Mouse (Mus musculus) Patski (cell line): ENCODE measurements around the gene Gm1113. TPM values are rescaled to one million over a fixed set of nuclear protein-coding genes. Genes with fewer than 3 reads are reported as not detected.

ENCODE experiments used
- ATAC-seq: fragments of 100-300 bp; one replicate; pipeline ENCODE4 v1.8.0; 2021
- CTCF ChIA-PET: fragments of 350-600 bp; sonication (Branson Sonifier 250); formaldehyde crosslinking; loops from one replicate; lab custom pipeline; 2022; ENCODE audit warnings: inconsistent platforms; lab: Charles Lee
- POLR2A ChIA-PET: fragments of 350-600 bp; sonication (Branson Sonifier 250); formaldehyde crosslinking; loops from one replicate; lab custom pipeline; 2022; ENCODE audit warnings: antibody characterized with exemption, inconsistent platforms; lab: Charles Lee
- DNase-seq: peaks from one replicate; pipeline ENCODE4 v3.0.0-alpha.2; 2011; ENCODE audit warnings: low read depth, low spot score
- H3K27me3 ChIP-seq: fragments of 371-371 bp; one replicate; pipeline ENCODE4 v1.5.1; 2021
- CTCF ChIP-seq: fragments of 100-300 bp; IDR thresholded peaks from one replicate; pipeline ENCODE4 v1.5.1; 2021
- in situ Hi-C: fragments of 300-500 bp; cut with MboI; formaldehyde crosslinking; loops from 3 replicates; pipeline ENCODE4 v1.11.1; 2018; ENCODE audit warnings: low pct_unique_long_range_greater_than_20kb, mixed read lengths
- polyA plus RNA-seq: library from polyadenylated mRNA; unstranded; gene quantifications from one replicate; pipeline ENCODE4 v1.2.3, GENCODE M21; 2021

The Gm1113 gene
- polyA plus RNA-seq, result not detected

- DNase-seq (no peak), ATAC-seq (no peak)
- POLR2A ChIA-PET, result no interaction called here
- CTCF ChIA-PET, result interaction anchor here (1.2 kb wide), 1 partner anchor 17 kb away, joined by 3 read pairs; no protein-coding TSS in a partner anchor
- TF ChIP-seq CTCF, result no peak
- no peaks in the 10 kb centered on the region for H3K27me3 ChIP-seq
- in situ Hi-C loops, result no loop called here
These were observed at the start of gene Gm1113 for GRCm38 (mm10) chr9:35518169-35518568. Gene Gm1113, minus strand, starts transcription at chr9:35518269.

DNA sequence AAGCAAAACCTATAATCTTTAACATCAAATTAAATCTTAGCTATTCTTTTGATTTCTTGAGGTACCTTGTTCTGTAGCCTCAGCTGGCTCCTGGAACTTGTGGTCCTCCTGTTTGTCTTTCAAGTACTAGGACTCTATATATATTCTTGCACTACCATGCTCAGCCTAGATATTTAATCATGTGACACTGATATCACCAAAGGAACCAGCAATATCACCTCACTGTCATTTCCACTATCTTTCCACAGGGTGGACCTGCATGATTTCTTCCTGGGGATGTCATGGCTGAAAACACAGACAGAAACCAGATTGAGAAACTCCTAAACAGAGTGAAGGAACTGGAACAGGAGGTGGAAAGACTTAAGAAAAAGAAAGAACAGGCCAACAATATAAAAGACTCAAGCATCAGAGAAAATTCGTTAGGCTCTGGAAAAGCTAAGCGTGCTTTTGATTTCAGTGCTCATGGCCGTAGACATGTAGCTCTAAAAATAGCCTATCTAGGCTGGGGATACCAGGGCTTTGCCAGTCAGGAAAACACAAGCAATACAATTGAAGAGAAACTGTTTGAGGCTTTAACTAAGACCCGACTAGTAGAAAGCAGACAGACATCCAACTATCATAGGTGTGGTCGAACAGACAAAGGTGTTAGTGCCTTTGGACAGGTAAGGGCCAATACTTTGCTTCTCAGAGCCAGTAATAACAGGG lies 46.6 kb upstream of the Gm1113 start:
- no peak for ATAC-seq
- POLR2A ChIA-PET, result no interaction called here
- H3K27me3 ChIP-seq, result no peaks in the 10 kb centered on the region
- CTCF ChIA-PET, result no interaction called here
- no peak for TF ChIP-seq CTCF
- in situ Hi-C loops, result no loop called here
- DNase-seq, result no peak

DNA sequence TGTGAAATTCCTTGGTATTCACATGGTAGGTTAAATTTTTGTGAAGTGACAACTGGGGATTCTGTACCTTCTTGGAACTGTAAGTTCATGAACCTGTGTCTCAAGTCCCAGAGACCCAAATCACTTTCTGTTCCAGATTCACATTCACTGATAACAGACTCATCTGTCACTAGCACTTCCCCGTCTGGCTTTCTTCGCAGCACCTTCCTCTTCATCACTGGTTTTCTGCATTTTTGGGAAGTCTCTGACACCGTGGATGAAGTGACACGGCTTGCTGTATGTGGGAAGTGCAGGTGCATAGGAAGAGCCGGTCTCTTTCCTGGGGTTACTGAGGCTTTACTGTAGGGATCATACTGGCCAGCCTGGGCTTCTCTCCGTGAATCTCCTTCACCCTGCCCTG lies 43.5 kb upstream of the Gm1113 start:
- no peak for TF ChIP-seq CTCF

DNA sequence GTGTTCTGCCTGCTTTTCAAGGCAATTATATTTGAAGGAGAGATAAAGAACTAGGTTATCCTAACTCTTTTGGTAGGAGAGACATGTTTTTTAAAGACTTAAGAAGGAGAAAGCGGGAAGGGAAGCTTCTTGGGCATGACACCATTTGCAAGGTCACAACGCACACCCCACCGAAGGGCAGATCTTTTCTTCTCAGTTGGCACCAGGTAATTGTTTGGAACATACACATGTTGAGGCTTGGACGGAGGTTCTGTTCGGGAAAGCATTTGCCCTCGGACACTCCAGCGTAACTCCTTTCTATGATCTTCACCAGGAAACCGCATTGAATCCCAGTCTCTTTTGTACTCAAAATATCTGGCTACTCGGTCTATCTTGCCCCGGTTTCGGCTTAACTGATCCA lies 43.0 kb upstream of the Gm1113 start:
- DNase-seq, result no peak
- TF ChIP-seq CTCF, result no peak
- in situ Hi-C loops, result no loop called here
- ChIA-PET POLR2A (no interaction called here), CTCF (no interaction called here)
- ATAC-seq, result no peak
- peaks cover 15% of the 10 kb centered on the region for H3K27me3 ChIP-seq

More for the DNA sequence above, 43.5 kb upstream of the Gm1113 start:
- ChIA-PET POLR2A (no interaction called here), CTCF (no interaction called here)
- no peak for ATAC-seq
- peaks cover 14% of the 10 kb centered on the region for H3K27me3 ChIP-seq
- no peak for DNase-seq
- in situ Hi-C loops, result no loop called here

DNA sequence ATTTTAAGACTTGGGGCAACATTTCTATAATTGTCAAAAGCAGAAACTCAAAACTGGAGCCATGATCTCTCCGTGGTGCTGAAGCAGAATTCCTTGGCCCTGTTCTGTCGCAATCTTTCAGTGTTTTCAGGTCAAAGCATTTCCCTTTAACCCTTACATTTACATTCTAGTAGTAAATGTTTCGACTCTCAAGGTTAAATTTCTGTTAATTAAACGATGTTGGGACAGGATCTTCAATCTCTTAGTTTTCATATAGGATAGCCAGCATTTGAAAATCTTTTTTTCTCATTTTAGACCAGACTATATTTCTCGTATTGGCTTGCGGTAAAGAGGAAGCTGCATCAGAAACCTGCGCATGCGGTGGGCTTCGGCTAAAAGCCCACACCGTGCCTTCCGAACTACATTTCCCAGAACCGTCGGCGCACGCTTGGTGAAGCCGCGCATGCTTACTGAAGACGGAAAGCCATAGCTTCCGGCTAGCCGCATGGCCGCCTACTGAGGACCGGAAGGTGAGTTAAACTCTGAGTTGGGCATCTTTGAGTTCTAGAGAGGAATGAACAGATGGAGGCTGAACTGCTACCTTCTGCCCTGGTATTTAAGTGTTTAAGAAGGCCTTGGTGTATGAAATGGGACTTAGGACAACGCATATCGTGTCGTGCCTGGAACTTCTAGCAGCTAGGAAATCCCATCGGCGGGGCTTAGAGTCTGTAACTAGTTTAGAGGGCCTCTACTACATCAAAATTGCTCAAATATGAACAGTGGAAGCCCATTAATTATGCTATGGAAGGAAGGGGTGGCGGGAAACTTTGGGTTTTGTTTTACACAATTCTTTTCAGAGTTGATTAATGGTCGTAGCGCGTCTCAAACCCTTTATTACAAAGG lies 41.2 kb upstream of the Gm1113 start:
- POLR2A ChIA-PET, result no interaction called here
- peaks cover 24% of the 10 kb centered on the region for H3K27me3 ChIP-seq
- DNase-seq, result no peak
- no peak for TF ChIP-seq CTCF
- in situ Hi-C loops, result no loop called here
- ATAC-seq, result peak; percentile 89
- CTCF ChIA-PET, result no interaction called here

DNA sequence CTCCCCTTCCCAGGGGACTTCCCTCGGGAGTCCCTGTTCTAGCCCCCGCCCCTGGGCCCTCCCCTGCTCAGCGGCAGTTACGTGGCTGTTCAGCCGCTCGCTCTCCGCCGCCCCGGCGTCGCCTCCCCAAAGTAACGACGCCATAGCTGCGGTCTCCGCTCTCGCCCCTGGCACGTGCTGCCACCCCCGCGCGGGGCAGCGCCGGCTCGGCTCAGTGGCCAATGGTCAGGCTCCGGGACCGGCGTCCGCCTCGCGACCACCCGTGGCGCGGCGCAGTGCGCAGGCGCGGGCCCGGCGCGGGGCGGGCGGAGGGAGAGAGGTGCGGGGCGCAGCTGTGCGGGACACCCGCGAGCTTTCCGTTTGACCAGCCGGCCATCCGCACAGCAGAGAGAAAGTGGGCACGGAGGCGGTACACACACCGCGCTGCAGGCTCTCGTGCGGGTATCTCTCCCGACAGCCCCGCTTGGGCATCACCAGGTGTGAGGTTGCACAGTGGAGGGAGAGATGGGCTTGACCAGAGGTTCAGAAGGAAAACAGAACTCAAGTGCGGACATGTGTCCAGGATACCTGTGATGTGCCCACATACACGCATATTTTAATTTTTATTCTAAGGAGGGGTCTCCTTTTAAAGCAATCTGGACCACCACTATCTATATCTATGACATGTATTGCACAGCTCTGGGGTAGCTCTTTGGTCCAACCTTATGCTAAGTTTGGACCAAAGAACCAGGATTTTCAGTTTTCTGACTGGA lies 40.4 kb upstream of the Gm1113 start, which contains the start of the genes Ddx25 and Pus3:
Gene Ddx25 (minus strand): TSS at position 272 of the 752 bp plus-strand sequence.
Gene Pus3 (plus strand): TSS at position 339 of the 752 bp plus-strand sequence.
- in situ Hi-C loops, result no loop called here
- DNase-seq, result no peak
- no peak for TF ChIP-seq CTCF
- ChIA-PET CTCF (no interaction called here), POLR2A (interaction anchor here (0.6 kb wide), 1 partner anchor 123 kb away, joined by 3 read pairs; no protein-coding TSS in a partner anchor)
- peak; percentile 61 for ATAC-seq
- H3K27me3 ChIP-seq, result peaks cover 26% of the 10 kb centered on the region

- TF ChIP-seq CTCF, result no peak
- CTCF ChIA-PET, result interaction anchor here (1.1 to 1.6 kb wide), 2 partner anchors 11 to 13 kb away, joined by 3 to 4 read pairs; no protein-coding TSS in a partner anchor
- POLR2A ChIA-PET, result interaction anchor here (0.8 kb wide), 1 partner anchor 8 kb away, joined by 4 read pairs; no protein-coding TSS in a partner anchor
- no peak for ATAC-seq
- DNase-seq, result no peak
- in situ Hi-C loops, result no loop called here
- peaks cover 26% of the 10 kb centered on the region for H3K27me3 ChIP-seq
These were observed 38.5 kb upstream of the Gm1113 start for GRCm38 (mm10) chr9:35556494-35557102.

GRCm38 (mm10) chr9:35548455-35548854 lies 30.4 kb upstream of the Gm1113 start:
- ChIA-PET POLR2A (interaction anchor here (0.5 kb wide), 1 partner anchor 8 kb away, joined by 4 read pairs; no protein-coding TSS in a partner anchor), CTCF (no interaction called here)
- DNase-seq (no peak), ATAC-seq (no peak)
- TF ChIP-seq CTCF, result no peak
- in situ Hi-C loops, result loop anchor here (25.0 kb wide), 1 partner anchor 511 kb away; no protein-coding TSS in a partner anchor
- H3K27me3 ChIP-seq, result no peaks in the 10 kb centered on the region

DNA sequence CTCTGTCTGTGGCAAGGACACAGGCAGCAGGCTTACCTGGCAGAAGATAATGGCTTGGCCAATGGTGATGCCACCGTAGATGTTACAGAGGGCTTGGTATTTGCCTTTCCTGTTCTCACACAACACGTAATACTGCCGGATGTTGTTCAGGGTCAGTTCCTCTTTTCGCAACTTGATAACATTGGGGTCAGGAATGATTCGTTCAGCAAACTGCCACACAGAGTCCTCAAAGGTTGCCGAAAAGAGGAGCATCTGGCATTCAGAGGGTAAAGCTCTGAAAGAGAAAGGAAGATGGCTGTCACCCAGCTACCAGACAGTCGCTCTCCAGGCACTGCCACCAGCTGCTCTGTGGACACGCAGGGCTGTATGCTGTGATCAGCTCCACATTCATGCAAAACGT lies 28.7 kb upstream of the Gm1113 start:
- no peak for DNase-seq
- ATAC-seq, result no peak
- ChIA-PET CTCF (interaction anchor here (0.7 to 1.1 kb wide), 3 partner anchors 8 to 347 kb away, joined by 3 to 4 read pairs (median 3); partner anchors contain the start of genes Srpr and Tirap), POLR2A (no interaction called here)
- in situ Hi-C loops, result loop anchor here (25.0 kb wide), 1 partner anchor 509 kb away; no protein-coding TSS in a partner anchor
- H3K27me3 ChIP-seq, result no peaks in the 10 kb centered on the region
- TF ChIP-seq CTCF, result no peak
